Mouse (Mus musculus): Measurements from ENCODE around the gene Racgap1.
A peak's percentile ranks its signal among the peaks of the same experiment; 100 is the strongest.

The Racgap1 gene

GRCm38 (mm10) chr15:99614273-99614672, 37.2 kb downstream of the Racgap1 start:
- DNase-seq, result peak; percentile 47

GRCm38 (mm10) chr15:99611563-99611962, 39.9 kb downstream of the Racgap1 start:
- no peak for DNase-seq

- no peak for DNase-seq
These were observed 42.9 kb downstream of the Racgap1 start for GRCm38 (mm10) chr15:99608382-99609125.

GRCm38 (mm10) chr15:99607388-99608113, 43.9 kb downstream of the Racgap1 start:
- no peak for DNase-seq

DNA sequence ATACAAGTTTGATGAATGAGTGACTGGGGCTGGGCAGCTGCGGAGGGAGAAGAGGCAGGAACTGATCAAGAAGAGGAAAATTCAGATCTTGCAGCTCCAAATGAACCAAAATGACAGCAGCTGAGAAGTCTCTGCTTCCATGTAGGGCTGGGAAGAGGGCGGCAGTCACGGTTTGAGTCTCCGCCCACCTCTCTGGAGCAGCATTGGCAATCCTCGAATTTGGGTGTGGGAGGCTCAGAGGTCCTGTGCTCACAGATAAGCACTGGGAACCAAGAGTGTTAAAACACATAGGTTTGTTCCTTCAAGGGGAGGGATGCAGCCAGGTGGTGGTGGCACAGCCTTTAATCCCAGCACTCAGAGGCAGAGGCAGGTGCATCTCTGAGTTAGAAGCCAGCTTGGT, 44.9 kb downstream of the Racgap1 start:
- peak; percentile 42 for DNase-seq

GRCm38 (mm10) chr15:99605595-99605994, 45.9 kb downstream of the Racgap1 start:
- no peak for DNase-seq

GRCm38 (mm10) chr15:99603216-99603615, 48.2 kb downstream of the Racgap1 start:
- DNase-seq, result no peak

- no peak for DNase-seq
These were observed 49.1 kb downstream of the Racgap1 start for GRCm38 (mm10) chr15:99602206-99602820.

DNA sequence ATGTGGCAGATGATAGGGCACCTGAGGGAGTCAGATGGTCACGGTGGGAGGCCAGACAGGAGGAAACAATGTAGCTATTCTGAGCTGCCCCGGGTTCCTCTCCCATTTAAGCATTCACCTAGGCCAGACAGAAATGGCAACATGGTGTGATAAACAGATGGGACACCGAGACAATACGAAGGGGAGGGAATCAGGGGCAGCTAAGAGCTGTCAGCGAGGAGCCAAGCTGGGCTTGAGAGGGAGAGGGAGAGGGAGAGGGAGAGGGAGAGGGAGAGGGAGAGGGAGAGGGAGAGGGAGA, 49.7 kb downstream of the Racgap1 start:
- DNase-seq, result no peak

GRCm38 (mm10) chr15:99600986-99601822, 50.3 kb downstream of the Racgap1 start, which contains the start of gene Aqp6:
Gene Aqp6 (plus strand): TSS chr15:99601400.
- no peak for DNase-seq

GRCm38 (mm10) chr15:99599245-99600070, 52.0 kb downstream of the Racgap1 start:
- no peak for DNase-seq

DNA sequence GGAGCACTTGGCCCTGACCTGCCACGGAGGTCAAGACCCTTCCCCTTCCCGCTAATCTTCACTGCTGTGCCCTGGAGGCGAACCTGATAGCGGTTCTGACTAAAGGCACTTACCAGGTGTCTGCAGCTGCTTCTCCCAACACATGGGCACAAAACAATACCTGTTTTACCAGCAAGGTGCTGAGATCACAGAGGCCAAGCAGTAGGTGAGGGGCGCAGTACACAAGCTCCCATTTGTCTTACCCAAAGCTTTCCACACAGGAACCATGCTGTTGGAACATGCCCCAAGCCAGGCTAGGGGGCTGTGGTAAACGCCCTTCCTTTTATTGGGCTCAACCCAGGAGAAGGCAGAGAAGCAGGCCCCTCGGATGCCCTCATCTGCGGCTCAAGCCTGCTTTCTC, 53.9 kb downstream of the Racgap1 start:
- no peak for DNase-seq

DNA sequence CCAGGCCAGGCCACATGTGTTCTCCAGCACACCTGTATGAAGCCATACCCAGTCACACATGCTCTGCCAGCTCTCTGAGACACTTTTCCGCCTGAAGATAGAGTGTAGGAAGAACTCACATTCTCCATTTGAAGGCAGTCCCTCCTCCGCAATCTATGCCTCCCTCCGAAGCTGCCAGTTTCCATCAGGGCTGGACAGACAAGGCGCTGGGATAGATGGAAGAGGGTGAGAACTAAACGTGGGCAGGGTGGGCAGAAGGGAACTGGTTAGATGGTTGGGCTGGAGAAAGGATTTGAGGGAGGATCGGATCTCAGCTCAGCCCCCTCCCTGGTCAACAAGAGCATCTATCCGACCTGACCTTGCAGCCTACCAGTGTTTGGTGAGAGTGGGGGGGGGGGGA, 54.6 kb downstream of the Racgap1 start:
- no peak for DNase-seq

DNA sequence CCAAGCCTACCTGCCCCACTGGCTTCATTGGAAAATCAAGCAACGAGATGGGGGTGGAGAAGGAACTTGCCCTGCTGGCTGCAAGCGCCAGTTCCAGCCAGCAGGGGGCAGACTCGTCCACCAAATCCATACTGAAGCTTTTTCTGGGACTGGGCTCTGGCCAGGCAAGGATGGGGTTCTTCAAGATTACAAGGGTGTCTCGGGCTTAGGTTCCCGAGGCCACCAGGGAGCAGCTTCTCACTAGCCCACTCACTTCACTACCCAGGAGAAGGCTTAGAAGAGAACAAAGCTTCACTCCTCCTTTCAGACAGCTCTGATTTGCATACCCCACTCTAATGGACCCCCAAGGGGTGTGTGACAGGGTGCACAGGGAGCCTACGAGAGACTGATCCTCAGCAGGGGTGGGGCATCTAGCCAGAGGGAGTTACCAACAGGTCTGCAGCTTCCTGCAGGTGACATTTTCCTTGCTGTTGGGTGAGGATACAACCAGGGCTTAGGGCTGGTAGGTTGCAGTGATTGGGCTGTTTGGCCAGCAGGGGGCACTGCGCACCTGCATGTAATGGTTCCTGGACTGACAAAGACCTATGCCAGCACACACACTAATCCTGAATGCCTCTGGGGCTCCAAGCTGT, 55.3 kb downstream of the Racgap1 start:
- DNase-seq, result peak; percentile 90

DNA sequence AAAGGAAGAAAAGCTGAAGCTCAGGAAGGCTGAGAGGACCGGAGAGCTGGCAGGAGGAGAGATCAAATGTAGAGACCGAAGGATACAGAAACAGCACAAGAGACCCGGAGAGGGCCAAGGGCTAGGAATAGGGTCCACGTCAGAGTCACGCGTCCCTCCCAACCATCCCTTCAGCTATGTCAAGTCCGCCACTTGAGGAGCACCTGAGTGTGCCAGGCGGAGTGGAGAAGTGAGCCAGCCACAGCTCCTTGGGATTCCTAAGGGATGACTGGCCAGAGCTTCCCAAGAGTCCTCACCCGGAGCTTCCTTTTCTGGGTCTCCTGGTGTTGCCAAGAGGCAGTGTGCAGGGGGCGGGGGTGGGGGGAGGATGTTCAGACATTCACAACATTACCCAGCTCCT, 56.5 kb downstream of the Racgap1 start:
- peak; percentile 62 for DNase-seq

DNA sequence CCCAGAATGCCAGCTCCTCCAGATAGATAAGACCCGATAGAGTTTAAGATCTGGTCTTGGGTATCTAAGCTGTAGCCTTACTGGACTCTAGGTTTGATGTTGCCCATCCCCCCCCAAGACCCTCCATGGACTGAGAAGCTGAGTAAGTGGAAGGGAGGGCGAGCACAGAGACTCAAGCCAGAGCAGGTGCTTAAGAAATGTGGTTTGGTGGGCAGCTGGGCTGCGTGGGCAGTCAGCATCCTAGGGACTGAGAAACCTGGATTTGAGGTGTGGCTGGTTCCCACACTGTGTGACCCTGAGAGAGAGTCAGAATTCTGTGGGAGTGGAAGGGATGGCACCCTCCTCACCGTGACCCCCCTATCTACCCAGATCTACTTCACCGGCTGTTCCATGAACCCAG, 58.6 kb downstream of the Racgap1 start:
- no peak for DNase-seq

DNA sequence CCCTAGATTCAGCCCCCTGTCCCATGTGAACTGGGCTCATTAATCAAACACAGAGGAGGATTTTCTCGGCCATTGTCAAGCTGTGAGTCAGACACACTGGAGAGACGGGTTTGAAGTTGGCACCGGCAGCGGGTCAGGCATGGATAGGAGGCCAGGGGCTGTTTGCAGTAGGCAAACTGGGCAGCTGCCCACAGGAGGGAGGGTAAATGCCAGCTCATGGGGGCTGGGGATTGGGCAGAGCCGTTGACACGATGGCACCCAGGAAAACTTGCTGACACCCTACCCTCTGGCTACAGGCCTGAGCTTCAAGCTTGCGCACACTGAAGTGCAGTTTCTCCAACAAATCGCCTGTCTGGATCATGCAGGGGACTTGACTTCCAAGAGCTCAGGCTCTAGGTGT, 59.3 kb downstream of the Racgap1 start:
- DNase-seq, result peak; percentile 50

DNA sequence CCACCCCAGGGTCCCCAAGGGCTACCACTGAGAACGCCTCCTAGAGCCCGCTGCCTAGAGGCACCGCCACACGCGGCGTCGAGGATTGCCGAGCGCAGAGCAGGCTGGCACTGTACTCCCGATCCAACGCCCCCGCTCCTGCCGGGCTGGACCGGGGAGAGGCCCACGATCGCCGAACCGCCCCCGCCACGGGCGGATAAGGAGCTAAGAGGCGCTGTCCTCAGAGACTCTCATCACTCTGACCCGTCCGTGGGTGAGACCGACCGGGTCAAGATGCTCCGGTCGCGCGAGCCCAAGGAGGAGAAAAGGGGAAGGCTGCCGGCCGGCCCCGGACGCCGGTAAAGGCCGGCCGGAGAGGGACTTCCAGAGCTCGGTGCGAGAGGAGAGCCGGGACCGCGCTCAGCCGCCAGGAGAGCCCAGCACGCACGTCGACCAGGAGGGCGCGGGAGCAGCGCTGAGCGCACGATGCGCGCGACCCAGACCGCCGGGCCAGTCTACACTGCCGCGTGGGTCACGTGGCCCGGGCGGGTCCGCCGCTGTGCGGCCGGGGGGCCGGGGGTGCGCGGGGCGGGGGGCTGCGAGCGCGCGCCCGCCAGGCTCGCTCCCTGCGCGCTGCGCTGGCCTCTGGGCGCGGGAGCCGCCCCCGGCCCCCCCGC, 60.9 kb downstream of the Racgap1 start, which contains the start of gene Aqp5:
Gene Aqp5, plus strand, starts transcription at position 354 of the 656 bp plus-strand sequence.
- DNase-seq, result peak; percentile 58

- DNase-seq, result no peak
These were observed 61.8 kb downstream of the Racgap1 start for GRCm38 (mm10) chr15:99589704-99590103.

DNA sequence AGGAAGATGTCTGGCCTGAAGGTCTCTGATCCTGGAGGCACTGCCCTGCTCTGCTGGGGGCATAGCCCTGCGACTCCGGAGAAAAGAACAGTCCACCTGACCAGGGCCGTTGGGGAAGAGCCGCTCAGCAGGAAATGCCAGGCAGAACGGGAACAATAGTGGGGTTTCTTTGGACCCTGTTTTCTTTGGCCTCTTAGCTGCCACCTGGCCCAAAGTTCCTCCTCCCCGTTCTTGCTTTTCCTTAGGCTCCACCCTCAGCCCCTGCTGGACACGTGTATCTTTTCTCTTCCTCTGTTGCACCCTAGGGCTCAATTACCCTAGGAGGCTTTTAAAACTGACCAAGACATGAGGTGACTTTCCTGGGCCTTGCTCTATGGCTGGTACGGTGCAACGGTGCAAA, 62.2 kb downstream of the Racgap1 start:
- no peak for DNase-seq

- no peak for DNase-seq
These were observed 64.9 kb downstream of the Racgap1 start for GRCm38 (mm10) chr15:99586525-99586924.
